Mouse (Mus musculus) left cerebral cortex, postnatal 10 days (tissue): Measurements from ENCODE around the gene Lmbrd1. TPM values are rescaled to one million over a fixed set of nuclear protein-coding genes. Genes with fewer than 3 reads are reported as not detected.
A peak's percentile ranks its signal among the peaks of the same experiment; 100 is the strongest.
"Not testable (repeated sequence)": the region's sequence is repeated elsewhere in the genome, so short reads cannot be mapped to it uniquely, and the experiment has no call there.

ENCODE experiments used
- DNase-seq, 2 experiments: peaks; one replicate each; pipeline ENCODE4 v3.0.0; 2021 to 2022; ENCODE audit warnings: low spot score in 2 of 2, mixed read lengths in 1 of 2; ENCODE audit errors: extremely low spot score in 1 of 2
- intact Hi-C: fragments of 180-260 bp; cut with DNase I; formaldehyde crosslinking; loops from one replicate; pipeline ENCODE4 v1.15.1; 2025
- total RNA-seq, 2 experiments: library from RNA; stranded (reverse); gene quantifications; 2 replicates each; pipeline ENCODE4 v1.2.3; 2021

Gene Lmbrd1
- total RNA-seq, 2 experiments from 2014 or later, result 87.3 to 96.0 TPM

GRCm38 (mm10) chr1:24703821-24704220, 25.4 kb downstream of the Lmbrd1 start:
- intact Hi-C loops, result no loop called here
- DNase-seq, result no peak

- intact Hi-C loops, result loop anchor here (5.0 kb wide), 1 partner anchor 349 kb away; no protein-coding TSS in a partner anchor
- no peak for DNase-seq
Measured at GRCm38 (mm10) chr1:24716301-24716700, 37.9 kb downstream of the Lmbrd1 start.

GRCm38 (mm10) chr1:24719621-24720020, 41.2 kb downstream of the Lmbrd1 start:
- no peak for DNase-seq
- intact Hi-C loops, result loop anchor here (5.0 kb wide), 1 partner anchor 352 kb away; no protein-coding TSS in a partner anchor

GRCm38 (mm10) chr1:24720209-24720608, 41.8 kb downstream of the Lmbrd1 start:
- intact Hi-C loops, result no loop called here
- no peak for DNase-seq

- no peak for DNase-seq
- intact Hi-C loops, result no loop called here
Measured at GRCm38 (mm10) chr1:24729784-24730183, 51.4 kb downstream of the Lmbrd1 start.

GRCm38 (mm10) chr1:24732286-24732685, 53.9 kb downstream of the Lmbrd1 start:
- intact Hi-C loops, result no loop called here
- no peak for DNase-seq

- no peak for DNase-seq
- intact Hi-C loops, result no loop called here
Measured at GRCm38 (mm10) chr1:24734866-24735265, 56.4 kb downstream of the Lmbrd1 start.

- no peak for DNase-seq
- intact Hi-C loops, result no loop called here
Measured at GRCm38 (mm10) chr1:24740903-24741302, 62.5 kb downstream of the Lmbrd1 start.

- DNase-seq, result no peak
- intact Hi-C loops, result no loop called here
Measured at GRCm38 (mm10) chr1:24741552-24741951, 63.1 kb downstream of the Lmbrd1 start.

- DNase-seq, result no peak
- intact Hi-C loops, result no loop called here
Measured at GRCm38 (mm10) chr1:24743191-24743924, 64.9 kb downstream of the Lmbrd1 start.

- intact Hi-C loops, result no loop called here
- DNase-seq, result no peak
Measured at GRCm38 (mm10) chr1:24752715-24753114, 74.3 kb downstream of the Lmbrd1 start.

GRCm38 (mm10) chr1:24758516-24758915, 80.1 kb downstream of the Lmbrd1 start:
- no peak for DNase-seq
- intact Hi-C loops, result no loop called here

- intact Hi-C loops, result no loop called here
- no peak for DNase-seq
Measured at GRCm38 (mm10) chr1:24766466-24766865, 88.0 kb downstream of the Lmbrd1 start.

- intact Hi-C loops, DNase-seq: not testable (repeated sequence)
Measured at GRCm38 (mm10) chr1:24767197-24767596, 88.8 kb downstream of the Lmbrd1 start.

- DNase-seq, result peak in 1 of 2 experiments; percentile 37
Measured at GRCm38 (mm10) chr1:24773642-24774041, 95.2 kb downstream of the Lmbrd1 start.

GRCm38 (mm10) chr1:24776576-24776975, 98.1 kb downstream of the Lmbrd1 start:
- intact Hi-C loops, result no loop called here
- DNase-seq, result no peak

More at GRCm38 (mm10) chr1:24773642-24774041, 95.2 kb downstream of the Lmbrd1 start:
- intact Hi-C loops, result no loop called here

- intact Hi-C loops, result no loop called here
- DNase-seq, result no peak
Measured at GRCm38 (mm10) chr1:24793168-24793567, 114.7 kb downstream of the Lmbrd1 start.

GRCm38 (mm10) chr1:24807971-24808370, 129.5 kb downstream of the Lmbrd1 start:
- intact Hi-C loops, DNase-seq: not testable (repeated sequence)
